Mouse (Mus musculus) forebrain, embryonic 12.5 days (tissue): ENCODE data around the gene Rhobtb1. TPM values are rescaled to one million over a fixed set of nuclear protein-coding genes. Genes with fewer than 3 reads are reported as not detected.

ENCODE experiments used
- polyA plus RNA-seq: library from polyadenylated mRNA; unstranded; fragments of >200 nt; fragmentation: Nextera tagmentation; extraction: Ambion mirVana; gene quantifications from 2 replicates; pipeline ENCODE4 v1.2.1, GENCODE M21; 2016

Rhobtb1 gene
- polyA plus RNA-seq, 1 experiment from 2014 or later: 17.8 TPM

Other genes with a start within 250 kb of the Rhobtb1 start
- gene A930033H14Rik, start 61.7 kb downstream of the Rhobtb1 start, polyA plus RNA-seq: 1.2 TPM in 2 replicates
- 380 and 382 TPM in 2 replicates for gene Cdk1, start 201.5 kb downstream of the Rhobtb1 start, polyA plus RNA-seq
- 64.6 and 68.1 TPM in 2 replicates for gene Ank3, start 247.3 kb downstream of the Rhobtb1 start, polyA plus RNA-seq